Mouse (Mus musculus) testis, adult 2 months (tissue): ENCODE data around the gene Smarcc1.

Experiments
- CTCF ChIP-seq: fragments of 200-500 bp; IDR thresholded peaks from 2 replicates; pipeline ENCODE4 v1.5.1; 2012; ENCODE audit warnings: low read depth, mild to moderate bottlenecking, inconsistent platforms, low read length, moderate library complexity; ENCODE audit not compliant: control insufficient read depth, insufficient read depth, insufficient replicate concordance
- POLR2A ChIP-seq: fragments of 200-500 bp; IDR thresholded peaks from 2 replicates; pipeline ENCODE4 v1.6.1; 2012; ENCODE audit warnings: low read depth, mild to moderate bottlenecking, inconsistent platforms, low read length, moderate library complexity; ENCODE audit not compliant: control insufficient read depth

GRCm38 (mm10) chr9:110273507-110273906, 156.0 kb downstream of the Smarcc1 start:
- TF ChIP-seq CTCF (no peak), POLR2A (no peak)
